Mouse (Mus musculus): ENCODE results near the gene Msx3.

GRCm38 (mm10) chr7:140059601-140060000 is 10.7 kb upstream of the Msx3 start:
- TF ChIP-seq CTCF (IDR thresholded peaks at IDR 0.05; ENCODE audit: insufficient read depth, low read length) = no peak
- no peak for TF ChIP-seq POLR2A (IDR thresholded peaks at IDR 0.05; ENCODE audit: borderline replicate concordance, extremely low read depth, low read depth, low read length)

All from lung, adult 2 months (tissue).